Mouse (Mus musculus): Measurements from ENCODE around the gene Cog6. TPM values are rescaled to one million over a fixed set of nuclear protein-coding genes. Genes with fewer than 3 reads are reported as not detected.

Gene Cog6
- polyA plus RNA-seq, 1 experiment: 44.0 TPM

DNA sequence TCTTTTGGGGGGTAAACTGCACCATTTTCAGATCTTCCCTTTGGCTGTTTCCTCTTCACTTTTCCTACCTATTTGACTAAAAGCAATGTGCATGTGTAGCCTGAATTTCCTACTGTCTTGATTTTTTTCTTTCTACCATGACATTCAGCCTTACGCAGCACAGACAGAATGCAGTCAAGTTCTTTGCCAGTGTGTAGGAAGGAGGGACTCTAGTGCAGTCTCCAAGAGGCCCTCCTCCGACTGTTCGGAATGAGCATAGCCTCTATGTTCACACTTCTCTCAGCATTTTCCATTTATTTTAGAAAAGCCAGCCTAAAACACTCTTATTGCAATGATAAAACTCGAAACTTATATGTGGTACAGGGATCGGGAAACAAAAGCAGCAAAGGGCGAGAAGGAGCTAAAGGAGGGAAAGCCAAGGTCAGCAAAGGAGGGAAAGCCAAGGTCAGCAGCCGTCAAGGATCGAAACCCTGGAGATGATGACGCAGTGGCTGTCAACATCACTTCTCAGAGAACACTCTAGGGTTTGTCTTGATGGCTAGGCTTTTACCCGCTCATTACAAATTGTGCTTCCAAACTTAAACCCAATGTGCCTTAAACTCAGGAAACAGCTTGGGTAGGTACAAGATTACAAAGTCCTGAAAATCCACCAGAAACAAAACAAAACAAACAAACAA lies 58.5 kb downstream of the Cog6 start:
- no peak for DNase-seq (ENCODE audit: low read depth)
- no peak for TF ChIP-seq POLR2A (IDR thresholded peaks at IDR 0.05; ENCODE audit: borderline replicate concordance, extremely low read depth, insufficient read depth, insufficient read length, poor library complexity, severe bottlenecking)
- no peak for TF ChIP-seq CTCF (IDR thresholded peaks at IDR 0.05; ENCODE audit: borderline replicate concordance, extremely low read depth, insufficient read depth, insufficient read length)

DNA sequence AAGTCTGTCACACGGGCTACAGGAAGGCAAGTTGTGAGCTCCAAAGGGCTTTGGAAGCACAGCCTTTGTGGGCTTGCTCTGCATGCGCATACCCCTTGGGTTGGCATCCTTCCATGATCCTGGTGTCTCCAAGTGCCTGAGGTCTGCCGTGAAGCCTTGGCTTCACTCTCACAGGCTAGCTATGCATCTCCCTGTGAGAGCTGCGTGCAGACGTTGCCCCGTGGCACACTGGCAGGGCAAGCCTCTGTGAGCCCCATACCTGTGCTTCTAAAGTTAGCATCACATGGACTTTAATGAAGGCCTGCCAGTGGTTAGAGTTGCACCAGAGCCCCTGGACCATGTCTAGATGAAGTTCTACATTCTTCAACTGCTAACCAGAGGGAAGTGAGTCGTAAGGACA lies 59.2 kb downstream of the Cog6 start:
- TF ChIP-seq POLR2A (IDR thresholded peaks at IDR 0.05; ENCODE audit: borderline replicate concordance, extremely low read depth, insufficient read depth, insufficient read length, poor library complexity, severe bottlenecking): no peak
- TF ChIP-seq CTCF (IDR thresholded peaks at IDR 0.05; ENCODE audit: borderline replicate concordance, extremely low read depth, insufficient read depth, insufficient read length): no peak
- no peak for DNase-seq (ENCODE audit: low read depth)

DNA sequence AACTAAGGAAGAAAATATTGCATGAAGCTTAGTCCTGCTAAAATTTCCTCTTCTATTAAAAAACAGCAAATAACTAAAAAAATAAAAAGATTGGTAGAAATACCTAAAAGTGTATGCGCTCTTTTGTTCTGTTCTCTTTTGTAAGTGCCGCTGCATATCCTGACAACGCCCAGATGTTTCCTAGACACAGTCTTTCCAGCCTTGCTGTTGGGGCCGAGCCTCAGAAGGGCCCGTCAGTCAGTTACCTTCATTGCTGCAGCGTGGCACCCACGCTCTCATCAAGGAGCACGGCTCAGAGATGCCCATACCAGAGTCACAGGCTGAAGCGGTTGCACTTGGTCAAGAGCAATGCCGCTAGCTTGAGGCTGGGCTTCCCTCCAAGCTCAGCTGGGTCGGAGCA lies 60.8 kb downstream of the Cog6 start:
- DNase-seq (ENCODE audit: low read depth): no peak
- TF ChIP-seq CTCF (IDR thresholded peaks at IDR 0.05; ENCODE audit: borderline replicate concordance, extremely low read depth, insufficient read depth, insufficient read length) (no peak), POLR2A (IDR thresholded peaks at IDR 0.05; ENCODE audit: borderline replicate concordance, extremely low read depth, insufficient read depth, insufficient read length, poor library complexity, severe bottlenecking) (no peak)

DNA sequence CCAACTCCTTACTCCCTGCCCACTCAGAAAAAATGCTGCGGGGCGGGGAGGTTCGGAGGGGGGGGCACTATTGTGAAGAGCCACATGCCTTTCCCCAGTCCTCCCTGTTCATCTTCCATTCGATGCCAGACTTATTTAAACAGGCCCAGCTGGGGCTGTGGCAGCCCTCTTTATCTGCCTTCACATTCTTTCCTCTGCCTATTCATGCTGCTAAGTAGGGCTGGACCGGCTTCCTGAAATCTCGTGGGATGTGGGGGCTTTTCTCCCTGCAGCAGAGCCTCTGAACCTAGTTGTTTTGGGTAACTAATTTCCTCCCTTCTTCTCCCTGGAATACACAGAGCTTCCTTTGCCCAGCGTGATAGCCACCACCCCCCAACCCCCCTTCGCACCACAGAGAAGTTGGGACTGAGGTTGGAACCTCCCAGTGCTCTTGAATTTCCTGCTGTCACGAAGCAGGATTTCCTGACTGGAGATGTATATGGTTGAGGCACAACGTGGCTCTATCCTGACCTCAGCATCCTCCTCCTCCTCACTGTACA lies 61.5 kb downstream of the Cog6 start:
- DNase-seq (ENCODE audit: low read depth): peak; percentile 76
- TF ChIP-seq POLR2A (IDR thresholded peaks at IDR 0.05; ENCODE audit: borderline replicate concordance, extremely low read depth, insufficient read depth, insufficient read length, poor library complexity, severe bottlenecking) (no peak), CTCF (IDR thresholded peaks at IDR 0.05; ENCODE audit: borderline replicate concordance, extremely low read depth, insufficient read depth, insufficient read length) (no peak)

DNA sequence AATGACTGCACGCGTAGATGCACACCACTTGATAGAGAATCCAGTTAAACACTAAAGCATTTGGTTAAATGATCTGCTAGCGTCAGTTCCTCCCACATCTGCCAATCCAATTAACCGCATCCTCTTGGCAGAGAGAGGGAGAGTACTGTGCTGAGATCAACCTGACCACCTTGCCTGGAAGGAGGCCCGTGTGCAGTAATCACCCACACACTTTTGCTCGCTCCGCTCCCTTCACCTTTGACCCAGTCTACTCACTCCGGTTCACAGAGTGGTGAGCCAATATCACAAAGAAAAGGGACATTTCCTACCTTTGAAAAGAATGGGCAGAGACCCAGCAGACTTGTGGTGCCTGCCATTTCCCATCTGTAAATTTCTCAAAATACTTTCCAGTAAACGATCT lies 62.4 kb downstream of the Cog6 start:
- peak; percentile 67 for DNase-seq (ENCODE audit: low read depth)

DNA sequence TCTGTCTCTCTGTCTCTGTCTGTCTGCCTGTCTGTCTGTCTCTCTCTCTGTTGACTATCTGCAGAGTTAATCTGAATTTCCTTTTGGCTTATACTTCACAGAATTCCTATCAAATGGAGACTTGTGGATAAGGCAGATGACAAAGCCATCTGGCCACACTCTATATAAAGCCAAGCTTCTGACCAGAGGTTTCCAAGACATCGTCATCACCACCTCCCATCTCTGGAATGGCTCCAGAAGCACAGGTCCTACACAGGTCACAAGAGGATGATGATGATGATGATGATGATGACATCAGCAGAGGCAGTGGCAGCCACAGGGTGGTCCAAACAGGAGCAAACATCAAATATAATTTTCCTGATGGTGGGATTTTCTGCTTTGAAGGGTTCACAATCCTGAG lies 63.2 kb downstream of the Cog6 start:
- no peak for DNase-seq (ENCODE audit: low read depth)
- no peak for TF ChIP-seq POLR2A (IDR thresholded peaks at IDR 0.05; ENCODE audit: borderline replicate concordance, extremely low read depth, insufficient read depth, insufficient read length, poor library complexity, severe bottlenecking)
- TF ChIP-seq CTCF (IDR thresholded peaks at IDR 0.05; ENCODE audit: borderline replicate concordance, extremely low read depth, insufficient read depth, insufficient read length): no peak

More for the DNA sequence above, 62.4 kb downstream of the Cog6 start:
- TF ChIP-seq POLR2A (IDR thresholded peaks at IDR 0.05; ENCODE audit: borderline replicate concordance, extremely low read depth, insufficient read depth, insufficient read length, poor library complexity, severe bottlenecking) (no peak), CTCF (IDR thresholded peaks at IDR 0.05; ENCODE audit: borderline replicate concordance, extremely low read depth, insufficient read depth, insufficient read length) (no peak)

DNA sequence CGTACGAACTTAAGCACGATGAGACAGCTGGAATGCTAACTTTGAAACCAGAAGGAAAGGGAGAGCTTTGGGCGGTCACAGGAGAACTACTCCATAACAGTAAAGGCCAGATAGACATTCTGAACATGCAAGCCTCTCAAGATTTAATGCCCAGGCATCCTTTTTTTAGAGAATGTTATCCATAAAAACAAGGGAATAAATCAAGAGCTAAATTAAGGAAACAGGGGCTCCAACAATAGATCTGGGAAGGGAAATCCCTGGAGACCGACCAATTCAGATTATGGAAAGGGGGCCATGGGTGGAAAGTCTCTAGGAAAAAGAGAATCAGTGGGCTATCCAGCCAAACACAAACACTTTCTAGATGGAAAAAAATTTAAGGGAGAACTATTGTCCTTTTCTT lies 68.2 kb downstream of the Cog6 start:
- DNase-seq (ENCODE audit: low read depth): no peak
- TF ChIP-seq CTCF (IDR thresholded peaks at IDR 0.05; ENCODE audit: borderline replicate concordance, extremely low read depth, insufficient read depth, insufficient read length): no peak
- no peak for TF ChIP-seq POLR2A (IDR thresholded peaks at IDR 0.05; ENCODE audit: borderline replicate concordance, extremely low read depth, insufficient read depth, insufficient read length, poor library complexity, severe bottlenecking)

DNA sequence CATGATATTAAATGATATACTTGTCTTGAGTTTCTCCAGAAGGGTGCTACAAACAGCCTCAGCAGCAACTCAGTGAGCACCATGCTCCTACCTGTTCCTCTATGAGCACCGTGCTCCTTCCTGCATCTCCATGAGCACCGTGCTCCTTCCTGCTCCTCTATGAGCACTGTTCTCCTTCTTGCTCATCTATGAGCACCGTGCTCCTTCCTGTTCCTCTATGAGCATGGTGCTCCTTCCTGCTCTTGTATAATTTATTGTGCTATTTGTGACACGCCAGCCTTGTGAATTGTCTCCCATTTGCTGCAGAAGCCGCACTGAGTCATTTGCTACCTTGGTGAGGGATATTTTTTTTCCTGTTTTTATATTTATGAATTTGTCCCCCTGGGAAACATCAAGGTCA lies 69.6 kb downstream of the Cog6 start:
- TF ChIP-seq CTCF (IDR thresholded peaks at IDR 0.05; ENCODE audit: borderline replicate concordance, extremely low read depth, insufficient read depth, insufficient read length) (no peak), POLR2A (IDR thresholded peaks at IDR 0.05; ENCODE audit: borderline replicate concordance, extremely low read depth, insufficient read depth, insufficient read length, poor library complexity, severe bottlenecking) (no peak)
- no peak for DNase-seq (ENCODE audit: low read depth)

DNA sequence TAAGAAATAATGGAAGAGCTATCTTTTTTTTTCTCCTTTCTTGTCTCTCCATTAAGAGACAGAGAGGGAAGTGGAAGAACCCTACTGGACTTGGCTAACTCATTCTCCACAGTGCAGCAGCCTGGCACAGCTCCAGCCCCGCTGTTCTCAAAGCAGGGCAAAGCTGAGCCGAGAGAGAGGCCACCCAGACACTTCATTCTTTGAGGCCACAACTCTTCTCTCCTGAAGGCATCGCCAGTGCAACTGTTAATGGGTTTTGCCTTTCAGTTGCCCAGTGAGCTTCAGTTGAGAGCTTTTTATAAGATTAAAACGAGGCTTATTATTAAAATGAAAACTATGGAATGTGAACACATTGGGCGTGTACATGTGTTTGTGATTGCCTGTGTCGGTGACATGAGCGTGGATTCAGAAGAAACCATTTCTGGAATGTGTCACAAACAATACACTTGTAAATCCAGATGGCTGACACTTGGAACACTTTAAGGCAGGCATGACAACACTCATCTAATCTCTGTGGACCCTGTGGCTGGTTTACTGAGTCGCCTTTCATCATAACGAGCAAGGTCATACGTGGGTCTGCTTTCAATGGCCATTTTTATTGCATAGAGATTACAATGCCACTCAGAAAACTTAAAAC lies 76.1 kb downstream of the Cog6 start:
- TF ChIP-seq POLR2A (IDR thresholded peaks at IDR 0.05; ENCODE audit: borderline replicate concordance, extremely low read depth, insufficient read depth, insufficient read length, poor library complexity, severe bottlenecking) (no peak), CTCF (IDR thresholded peaks at IDR 0.05; ENCODE audit: borderline replicate concordance, extremely low read depth, insufficient read depth, insufficient read length) (no peak)
- peak; percentile 92 for DNase-seq (ENCODE audit: low read depth)

DNA sequence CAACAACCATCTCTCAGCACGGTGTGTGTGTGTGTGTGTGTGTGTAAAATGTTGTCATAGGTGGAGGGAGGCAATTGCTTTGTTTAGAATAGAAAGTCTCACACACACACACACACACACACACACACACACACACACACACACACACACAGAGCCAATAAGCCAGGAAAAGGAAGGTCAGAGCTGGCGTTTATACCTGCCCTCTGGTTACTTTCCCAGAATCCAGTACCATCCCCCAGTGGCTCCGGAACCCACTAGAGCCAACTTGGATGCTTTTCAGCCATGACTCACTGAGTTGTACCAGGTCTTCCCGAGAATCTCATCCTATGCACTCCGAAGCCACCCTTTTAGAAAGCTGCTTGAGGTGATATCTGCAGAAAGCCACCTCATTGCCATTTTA lies 78.6 kb downstream of the Cog6 start:
- DNase-seq (ENCODE audit: low read depth): no peak
- TF ChIP-seq POLR2A (IDR thresholded peaks at IDR 0.05; ENCODE audit: borderline replicate concordance, extremely low read depth, insufficient read depth, insufficient read length, poor library complexity, severe bottlenecking) (no peak), CTCF (IDR thresholded peaks at IDR 0.05; ENCODE audit: borderline replicate concordance, extremely low read depth, insufficient read depth, insufficient read length) (no peak)

DNA sequence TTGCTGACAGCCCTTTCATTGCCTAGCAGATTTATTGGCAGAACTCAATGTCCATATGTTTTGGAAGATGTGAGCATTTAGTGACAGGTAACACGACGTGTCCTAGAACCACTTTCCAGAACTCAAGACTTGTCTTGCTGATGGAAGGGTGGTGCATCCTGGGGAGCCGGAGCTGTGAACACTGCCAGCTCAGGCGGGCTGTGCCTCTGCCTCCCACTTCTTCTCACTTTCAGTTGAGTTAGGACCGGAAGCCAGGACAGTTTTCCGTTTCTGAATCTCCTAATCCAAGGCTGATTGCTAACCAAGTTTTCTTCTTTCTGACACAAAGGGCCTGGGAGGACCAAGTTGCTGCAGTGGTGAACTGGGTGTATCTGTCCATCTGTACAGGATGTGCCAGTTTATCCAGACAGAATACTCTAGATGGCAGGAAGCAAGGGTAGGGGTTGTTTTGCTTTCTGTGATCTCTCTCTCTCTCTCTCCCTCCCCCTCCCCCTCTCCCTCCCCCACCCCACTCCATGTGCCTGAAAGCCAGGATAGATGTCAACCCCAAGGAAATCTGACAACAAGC lies 79.2 kb downstream of the Cog6 start:
- TF ChIP-seq CTCF (IDR thresholded peaks at IDR 0.05; ENCODE audit: borderline replicate concordance, extremely low read depth, insufficient read depth, insufficient read length) (no peak), POLR2A (IDR thresholded peaks at IDR 0.05; ENCODE audit: borderline replicate concordance, extremely low read depth, insufficient read depth, insufficient read length, poor library complexity, severe bottlenecking) (no peak)

More for the DNA sequence above, 79.2 kb downstream of the Cog6 start:
- no peak for DNase-seq (ENCODE audit: low read depth)
